Mouse (Mus musculus): ENCODE results near the gene Zfyve16.

The Zfyve16 gene

GRCm38 (mm10) chr13:92530721-92531211, at the start of gene Zfyve16:
TSS of gene Zfyve16 (minus strand) at chr13:92530868.
- no peak for TF ChIP-seq GATA4 (IDR thresholded peaks at IDR 0.05; ENCODE audit: insufficient replicate concordance, low read length)

- TF ChIP-seq GATA4 (IDR thresholded peaks at IDR 0.05; ENCODE audit: insufficient replicate concordance, low read length) = no peak
Measured at GRCm38 (mm10) chr13:92578210-92578609, 47.5 kb upstream of the Zfyve16 start.

GRCm38 (mm10) chr13:92576688-92577087, 46.0 kb upstream of the Zfyve16 start:
- no peak for TF ChIP-seq GATA4 (IDR thresholded peaks at IDR 0.05; ENCODE audit: insufficient replicate concordance, low read length)

DNA sequence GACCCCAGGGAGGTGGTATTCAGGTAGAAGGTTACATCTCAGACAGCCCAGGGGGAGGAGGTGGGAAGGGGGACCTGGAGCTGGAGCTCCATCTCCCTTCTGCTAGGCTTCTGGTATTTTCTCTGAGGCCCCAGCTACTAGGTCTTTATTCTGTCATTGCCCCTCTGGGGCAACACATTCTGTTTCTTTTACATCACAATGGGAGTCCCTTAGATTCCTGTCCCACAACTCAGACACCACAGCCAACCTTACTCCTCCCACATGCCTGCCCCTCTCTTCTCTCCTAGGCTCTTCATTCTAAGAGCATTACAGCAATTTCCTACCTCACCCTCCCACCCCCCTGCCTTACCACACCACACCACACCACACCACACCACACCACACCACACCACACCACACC, 45.4 kb upstream of the Zfyve16 start, which contains the start of gene Spz1:
TSS of gene Spz1 (minus strand) at position 101 of the 400 bp plus-strand sequence.
- no peak for TF ChIP-seq GATA4 (IDR thresholded peaks at IDR 0.05; ENCODE audit: insufficient replicate concordance, low read length)

- TF ChIP-seq GATA4 (IDR thresholded peaks at IDR 0.05; ENCODE audit: insufficient replicate concordance, low read length) = no peak
Measured at GRCm38 (mm10) chr13:92559429-92559828, 28.8 kb upstream of the Zfyve16 start.

GRCm38 (mm10) chr13:92557229-92557628, 26.6 kb upstream of the Zfyve16 start:
- no peak for TF ChIP-seq GATA4 (IDR thresholded peaks at IDR 0.05; ENCODE audit: insufficient replicate concordance, low read length)

- TF ChIP-seq GATA4 (IDR thresholded peaks at IDR 0.05; ENCODE audit: insufficient replicate concordance, low read length) = no peak
Measured at GRCm38 (mm10) chr13:92556458-92557126, 25.9 kb upstream of the Zfyve16 start.

- TF ChIP-seq GATA4 (IDR thresholded peaks at IDR 0.05; ENCODE audit: insufficient replicate concordance, low read length) = no peak
Measured at GRCm38 (mm10) chr13:92547093-92547492, 16.4 kb upstream of the Zfyve16 start.

DNA sequence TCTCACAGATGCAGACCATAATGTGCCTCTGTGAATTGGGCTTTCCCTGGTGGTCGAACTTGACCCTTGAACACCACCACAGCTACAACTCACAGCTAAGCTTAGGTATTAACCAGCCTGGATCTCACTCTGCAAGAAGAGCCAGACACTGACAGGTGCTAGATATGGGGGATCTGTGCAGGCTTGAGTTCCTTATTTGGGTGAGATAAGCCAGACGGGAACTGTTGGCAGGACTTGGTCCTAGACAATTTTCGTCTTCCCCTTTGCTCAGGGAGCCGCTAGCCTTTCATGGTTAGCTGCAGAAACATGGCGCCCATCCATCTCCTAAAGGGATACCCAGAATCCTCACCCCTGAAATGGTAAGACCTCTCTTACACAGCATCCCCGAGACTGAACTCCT, 10.3 kb upstream of the Zfyve16 start:
- TF ChIP-seq GATA4 (IDR thresholded peaks at IDR 0.05; ENCODE audit: insufficient replicate concordance, low read length) = no peak

DNA sequence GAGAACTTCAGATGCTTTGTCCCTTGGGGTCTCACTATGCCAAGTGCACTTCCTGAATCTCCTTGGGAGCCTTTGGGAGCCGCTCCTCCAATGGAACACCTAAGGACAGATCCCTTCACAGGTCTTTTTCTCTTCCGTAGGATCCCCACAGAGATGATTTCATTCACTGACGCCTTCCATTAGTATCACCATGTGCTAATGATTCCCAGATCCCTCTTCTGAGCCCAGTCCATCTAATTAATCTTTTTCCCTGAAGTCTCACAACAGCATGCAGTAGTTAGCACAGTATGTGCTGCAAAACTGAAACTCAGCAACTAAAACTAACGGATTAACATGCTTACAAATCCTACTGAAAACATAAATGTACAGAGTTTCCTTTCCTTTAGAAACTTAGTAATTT, 8.5 kb upstream of the Zfyve16 start:
- no peak for TF ChIP-seq GATA4 (IDR thresholded peaks at IDR 0.05; ENCODE audit: insufficient replicate concordance, low read length)

DNA sequence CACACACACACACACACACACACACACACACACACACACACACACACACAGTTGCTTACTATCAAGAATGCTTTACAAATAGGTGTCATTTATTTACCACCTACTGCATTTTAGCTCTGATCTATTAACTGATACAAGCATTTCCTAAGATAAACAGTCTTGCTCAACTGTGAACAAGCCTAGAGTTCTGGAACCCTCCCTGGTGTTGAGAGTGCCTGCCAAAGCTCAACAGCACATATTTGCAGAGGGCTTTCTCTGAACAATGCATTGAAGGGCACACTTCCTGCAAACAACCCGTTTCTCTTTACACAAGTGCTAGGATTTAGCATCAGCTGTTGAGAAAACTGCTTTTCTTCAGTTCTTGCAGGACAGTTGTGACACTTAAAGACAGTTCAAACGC, 3.1 kb upstream of the Zfyve16 start:
- TF ChIP-seq GATA4 (IDR thresholded peaks at IDR 0.05; ENCODE audit: insufficient replicate concordance, low read length) = no peak

- no peak for TF ChIP-seq GATA4 (IDR thresholded peaks at IDR 0.05; ENCODE audit: insufficient replicate concordance, low read length)
Measured at GRCm38 (mm10) chr13:92532216-92532615, 1.5 kb upstream of the Zfyve16 start.

DNA sequence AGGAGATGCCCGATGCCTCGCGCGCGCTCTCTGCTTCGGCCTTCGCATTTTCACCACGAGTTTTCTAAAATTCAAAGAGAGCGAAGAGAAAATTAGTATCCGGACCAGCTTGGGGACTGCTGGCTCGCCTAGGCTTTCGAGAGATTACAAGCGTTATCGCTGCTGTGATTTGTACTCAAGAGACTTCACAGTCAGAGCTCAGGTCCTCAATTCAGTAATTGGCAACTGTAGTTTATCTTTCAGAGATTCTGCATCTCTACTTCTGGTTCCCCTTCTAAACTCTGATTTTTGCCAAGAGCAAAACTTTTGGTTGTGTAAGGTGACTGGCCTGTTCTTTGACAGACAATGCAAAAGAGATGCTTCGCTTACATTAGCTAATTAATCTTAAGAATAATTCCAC, 569 bp upstream of the Zfyve16 start:
- TF ChIP-seq GATA4 (IDR thresholded peaks at IDR 0.05; ENCODE audit: insufficient replicate concordance, low read length) = peak; percentile 8; the same call in 1 of the 2 replicates

- TF ChIP-seq GATA4 (IDR thresholded peaks at IDR 0.05; ENCODE audit: insufficient replicate concordance, low read length) = no peak
Measured at GRCm38 (mm10) chr13:92529828-92530720, 594 bp downstream of the Zfyve16 start.

GRCm38 (mm10) chr13:92523178-92523813, 7.4 kb downstream of the Zfyve16 start:
- TF ChIP-seq GATA4 (IDR thresholded peaks at IDR 0.05; ENCODE audit: insufficient replicate concordance, low read length) = no peak
